Mouse (Mus musculus) kidney, embryonic 16.5 days (tissue): Measurements from ENCODE around the gene Mettl25. TPM values are rescaled to one million over a fixed set of nuclear protein-coding genes. Genes with fewer than 3 reads are reported as not detected.
A peak's percentile ranks its signal among the peaks of the same experiment; 100 is the strongest.

Experiments
- ATAC-seq: fragments of 200-750 bp; cut with Nextera tagmentation; 2 replicates; pipeline ENCODE4 v1.8.0; 2017; ENCODE audit warnings: moderate TSS enrichment; ENCODE audit not compliant: low FRiP score, low TSS enrichment
- H3K27ac ChIP-seq: fragments of 300-500 bp; sonication (generic); 2 replicates; pipeline ENCODE4 v1.5.1; 2014; ENCODE audit warnings: low read length
- H3K27me3 ChIP-seq: fragments of 300-500 bp; sonication (generic); 2 replicates; pipeline ENCODE4 v1.6.1; 2014; ENCODE audit warnings: low read length, control low read depth, mixed read lengths; ENCODE audit not compliant: insufficient read depth
- H3K36me3 ChIP-seq: fragments of 300-500 bp; sonication (generic); 2 replicates; pipeline ENCODE4 v1.6.1; 2014; ENCODE audit warnings: low read length, control low read depth, mixed read lengths; ENCODE audit not compliant: insufficient read depth
- H3K4me1 ChIP-seq: fragments of 300-500 bp; sonication (generic); 2 replicates; pipeline ENCODE4 v1.6.1; 2014; ENCODE audit warnings: low read length, control low read depth, mixed read lengths; ENCODE audit not compliant: insufficient read depth
- H3K4me2 ChIP-seq: fragments of 300-500 bp; sonication (generic); replicated peaks from 2 replicates; pipeline ENCODE4 v1.6.1; 2014; ENCODE audit warnings: low read depth, low read length
- H3K4me3 ChIP-seq: fragments of 300-500 bp; sonication (generic); 2 replicates; pipeline ENCODE4 v1.5.1; 2014; ENCODE audit warnings: mild to moderate bottlenecking, low read length
- H3K9ac ChIP-seq: fragments of 300-500 bp; sonication (generic); replicated peaks from 2 replicates; pipeline ENCODE4 v1.6.1; 2014; ENCODE audit warnings: low read length
- H3K9me3 ChIP-seq: fragments of 300-500 bp; sonication (generic); 2 replicates; pipeline ENCODE4 v1.6.1; 2016; ENCODE audit warnings: low read length, control low read depth
- WGBS: fragments of 180-500 bp; shearing (Covaris S2); extraction: QIAGEN DNeasy Blood & Tissue Kit; methylation state at CpG from one replicate; pipeline ENCODE4 v1.1.7; 2014; 5-methylcytosine and 5-hydroxymethylcytosine counted together
- polyA plus RNA-seq: library from polyadenylated mRNA; unstranded; fragments of >200 nt; fragmentation: Nextera tagmentation; extraction: Ambion mirVana; gene quantifications from 2 replicates; pipeline ENCODE4 v1.2.1, GENCODE M21; 2015

The Mettl25 gene
- polyA plus RNA-seq, 1 experiment from 2014 or later = 13.7 TPM

DNA sequence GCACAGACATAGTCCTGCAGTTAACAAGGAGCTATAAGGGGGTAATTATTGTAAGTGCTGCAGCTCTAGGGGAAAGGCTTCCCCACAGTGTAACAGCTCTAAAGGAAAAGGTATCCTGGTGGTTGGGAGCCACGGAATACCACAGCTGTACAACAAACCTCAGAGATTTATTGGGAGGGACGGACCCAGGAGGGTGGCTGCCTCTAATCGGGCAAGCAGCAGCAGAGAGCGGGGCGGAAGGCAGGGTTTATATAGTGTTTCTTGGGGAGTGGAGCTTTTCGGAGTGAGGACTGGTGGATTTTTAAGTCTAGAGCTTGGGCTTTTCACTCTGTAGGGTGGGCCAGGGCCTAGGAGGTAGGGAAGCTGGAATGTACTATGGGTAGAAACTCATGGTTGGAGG, 40.0 kb downstream of the Mettl25 start:
- Histone ChIP-seq H3K4me2 (no peak overlapping the region), H3K4me1 (no peaks in the 10 kb centered on the region), H3K36me3 (no peaks in the 10 kb centered on the region), H3K27ac (no peak overlapping the region), H3K9me3 (no peaks in the 10 kb centered on the region), H3K27me3 (no peaks in the 10 kb centered on the region), H3K4me3 (no peak overlapping the region), H3K9ac (no peak overlapping the region)
- WGBS = 40% methylated on average over 6 of the region's 6 CpGs
- ATAC-seq = peak; percentile 39; the same call in 1 of the 2 replicates

- Histone ChIP-seq H3K4me3 (no peak overlapping the region), H3K36me3 (0 out of 2 replicates have a peak, but pooled peaks cover 4% of the 10 kb centered on the region), H3K4me2 (no peak overlapping the region), H3K27me3 (no peaks in the 10 kb centered on the region), H3K9ac (no peak overlapping the region), H3K27ac (no peak overlapping the region), H3K4me1 (no peaks in the 10 kb centered on the region), H3K9me3 (no peaks in the 10 kb centered on the region)
- no peak; the same call in 1 of the 2 replicates for ATAC-seq
- 62% methylated on average over 8 of the region's 8 CpGs for WGBS
Measured at GRCm38 (mm10) chr10:105797250-105797924, 43.8 kb downstream of the Mettl25 start.

DNA sequence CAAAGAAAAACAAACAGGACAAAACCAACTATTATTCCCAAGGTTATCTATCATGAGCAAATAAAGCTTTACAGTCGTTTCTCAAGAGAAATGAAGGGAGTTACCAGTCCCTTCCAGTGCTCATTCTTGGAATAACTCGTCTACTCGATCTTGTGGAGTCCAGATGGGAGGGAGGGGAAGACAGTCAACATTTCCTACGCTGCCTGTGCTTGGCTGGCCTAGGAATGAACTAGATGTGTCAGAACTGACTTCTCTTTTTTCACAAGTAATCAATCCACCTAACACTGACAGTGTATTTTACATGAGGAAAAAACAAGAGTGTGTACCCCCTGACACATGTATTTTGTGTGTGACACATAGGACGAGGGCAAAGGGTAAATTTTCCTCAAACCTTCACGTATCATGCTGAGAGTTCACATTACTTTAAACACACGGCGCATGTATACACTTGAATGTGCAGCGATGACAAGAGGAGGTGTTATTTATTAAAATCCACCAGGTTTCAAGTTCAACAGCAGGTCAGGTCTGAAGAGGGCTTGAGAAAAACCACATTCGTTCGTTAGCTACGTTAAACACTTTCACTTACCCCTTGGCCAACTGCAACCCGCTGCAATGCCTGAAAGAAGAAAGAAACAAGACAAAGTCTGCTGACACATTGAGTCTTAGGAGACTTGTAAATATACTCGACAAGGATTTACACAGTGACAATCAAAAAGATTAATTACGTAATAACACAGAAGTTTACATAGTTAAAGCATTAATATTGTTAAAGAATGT, 47.2 kb downstream of the Mettl25 start:
- no peak overlapping the region for H3K27ac ChIP-seq
- H3K27me3 ChIP-seq = no peaks in the 10 kb centered on the region
- 0 out of 2 replicates have a peak, but pooled peaks cover 4% of the 10 kb centered on the region for H3K36me3 ChIP-seq
- H3K9me3 ChIP-seq = no peaks in the 10 kb centered on the region
- 53% methylated on average over 15 of the region's 15 CpGs for WGBS
- H3K4me2 ChIP-seq = no peak overlapping the region
- no peak overlapping the region for H3K4me3 ChIP-seq
- no peaks in the 10 kb centered on the region for H3K4me1 ChIP-seq
- no peak for ATAC-seq
- no peak overlapping the region for H3K9ac ChIP-seq

DNA sequence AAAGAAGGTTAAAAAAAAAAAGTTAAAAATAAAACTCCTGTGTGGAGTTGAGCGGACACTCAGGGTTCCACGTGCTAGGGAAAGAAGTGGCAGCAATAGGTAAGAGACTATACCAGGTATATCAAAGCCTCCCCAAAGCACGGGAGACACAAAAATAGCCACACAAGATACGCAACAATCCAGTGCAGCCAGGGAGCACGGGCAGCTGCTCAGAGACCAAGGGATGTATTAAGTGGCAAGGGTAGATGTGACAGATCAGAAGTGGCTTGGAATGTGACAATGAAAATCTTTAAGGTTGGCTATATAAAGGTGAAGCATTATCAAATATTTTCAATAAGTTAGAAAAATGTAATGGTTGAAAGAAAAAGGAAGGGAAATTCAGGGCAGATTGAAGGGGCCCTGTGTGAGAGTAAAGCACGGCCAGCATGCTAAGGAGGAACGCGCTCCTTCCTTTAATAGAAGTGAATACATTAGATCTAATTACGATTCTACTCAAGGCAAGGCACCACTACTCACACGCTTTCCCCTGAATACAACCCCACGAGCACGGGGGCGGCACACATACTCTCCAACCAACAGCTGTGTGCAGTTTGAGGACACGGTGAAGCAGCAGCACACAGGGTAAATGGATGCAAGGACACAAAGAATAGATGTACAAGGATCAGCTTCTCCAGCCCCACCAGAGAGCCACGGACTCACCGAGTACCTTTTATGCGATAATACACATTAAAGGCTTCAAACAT, 52.3 kb downstream of the Mettl25 start:
- WGBS = 78% methylated on average over 17 of the region's 17 CpGs
- ATAC-seq = no peak
- H3K27ac ChIP-seq = no peak overlapping the region

GRCm38 (mm10) chr10:105783766-105784165, 57.4 kb downstream of the Mettl25 start:
- Histone ChIP-seq H3K9ac (no peak overlapping the region), H3K9me3 (no peaks in the 10 kb centered on the region), H3K36me3 (no peaks in the 10 kb centered on the region), H3K4me2 (no peak overlapping the region), H3K4me1 (no peaks in the 10 kb centered on the region), H3K4me3 (no peak overlapping the region), H3K27ac (no peak overlapping the region), H3K27me3 (no peaks in the 10 kb centered on the region)
- no peak for ATAC-seq
- 82% methylated on average over 8 of the region's 8 CpGs for WGBS

More for the DNA sequence above, 52.3 kb downstream of the Mettl25 start:
- H3K4me3 ChIP-seq = no peak overlapping the region
- no peaks in the 10 kb centered on the region for H3K4me1 ChIP-seq
- no peak overlapping the region for H3K9ac ChIP-seq
- no peak overlapping the region for H3K4me2 ChIP-seq
- H3K36me3 ChIP-seq = no peaks in the 10 kb centered on the region
- no peaks in the 10 kb centered on the region for H3K9me3 ChIP-seq
- no peaks in the 10 kb centered on the region for H3K27me3 ChIP-seq

DNA sequence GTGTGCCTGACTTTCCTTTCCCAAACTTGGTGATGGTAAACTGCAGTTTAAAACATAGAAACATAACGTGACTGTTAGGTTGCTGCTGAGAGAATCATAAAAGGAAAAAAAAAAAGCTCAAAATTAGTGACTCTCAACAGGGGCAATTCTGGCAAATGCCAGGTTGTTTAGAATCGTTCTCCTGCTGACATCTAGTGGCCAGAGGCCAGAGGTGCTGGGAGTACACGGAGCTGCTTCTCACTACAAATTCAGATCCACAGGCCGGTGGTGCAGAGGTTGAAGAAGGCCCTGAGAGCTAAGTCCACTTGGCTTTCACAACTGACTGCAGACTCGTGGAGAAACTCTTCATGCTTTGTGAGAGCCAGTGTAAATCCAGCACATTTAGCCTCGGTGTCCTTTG, 66.8 kb downstream of the Mettl25 start:
- ATAC-seq = peak; percentile 86
- Histone ChIP-seq H3K9ac (no peak overlapping the region), H3K27me3 (no peaks in the 10 kb centered on the region), H3K4me2 (no peak overlapping the region), H3K9me3 (no peaks in the 10 kb centered on the region), H3K36me3 (no peaks in the 10 kb centered on the region), H3K4me3 (no peak overlapping the region), H3K27ac (no peak overlapping the region), H3K4me1 (no peaks in the 10 kb centered on the region)
- 11% methylated on average over 6 of the region's 6 CpGs for WGBS

DNA sequence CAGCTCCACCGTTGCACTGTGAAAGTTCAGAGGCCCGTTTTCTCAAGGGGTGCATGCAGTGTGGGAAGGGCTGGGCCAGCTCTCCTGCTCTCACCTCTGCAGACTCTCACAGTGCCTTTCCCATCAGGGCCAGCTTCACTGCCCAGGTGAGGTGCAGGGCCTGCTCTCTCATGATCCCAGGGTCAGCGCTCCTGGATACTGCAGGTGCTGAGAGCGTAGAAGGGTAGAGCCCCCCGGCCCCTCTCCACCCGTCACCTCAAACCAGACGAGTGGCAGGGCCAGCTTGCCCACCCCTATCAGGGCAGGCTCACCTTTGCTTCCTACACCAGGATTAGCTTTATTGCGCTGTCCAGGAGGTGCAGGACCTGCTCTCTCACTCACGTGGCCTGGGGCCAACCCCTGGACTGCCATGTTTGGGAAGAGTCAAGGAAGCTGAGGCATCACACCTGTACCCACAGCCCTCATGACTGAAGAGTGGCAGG, 68.3 kb downstream of the Mettl25 start:
- H3K4me3 ChIP-seq = no peak overlapping the region
- ATAC-seq = 0 out of 2 replicates have a peak, but pooled peaks have one; percentile 61
- no peak overlapping the region for H3K27ac ChIP-seq
- no peak overlapping the region for H3K4me2 ChIP-seq
- no peaks in the 10 kb centered on the region for H3K36me3 ChIP-seq
- no peaks in the 10 kb centered on the region for H3K9me3 ChIP-seq
- WGBS = 85% methylated on average over 9 of the region's 9 CpGs
- no peaks in the 10 kb centered on the region for H3K4me1 ChIP-seq
- H3K9ac ChIP-seq = no peak overlapping the region
- H3K27me3 ChIP-seq = no peaks in the 10 kb centered on the region

DNA sequence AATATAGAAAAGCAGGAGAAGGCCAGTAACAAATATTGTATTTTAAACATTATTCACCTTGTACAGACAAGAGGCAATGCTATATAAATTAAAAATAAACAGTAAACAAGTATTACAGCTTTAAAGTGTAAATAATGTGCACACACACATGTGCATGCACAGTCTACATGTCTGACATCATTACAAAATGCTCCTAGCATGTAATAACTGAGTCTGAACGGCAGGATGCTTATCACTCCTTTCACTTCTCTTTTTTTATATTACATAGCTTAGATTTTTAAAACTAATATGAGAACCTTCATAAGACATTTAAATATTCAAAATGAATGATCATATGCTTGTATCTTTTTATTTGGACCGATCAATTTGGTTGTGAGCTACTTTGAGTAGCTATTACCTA, 77.2 kb downstream of the Mettl25 start:
- 85% methylated on average over 2 of the region's 2 CpGs for WGBS
- Histone ChIP-seq H3K4me1 (no peaks in the 10 kb centered on the region), H3K36me3 (no peaks in the 10 kb centered on the region), H3K27me3 (no peaks in the 10 kb centered on the region), H3K9me3 (no peaks in the 10 kb centered on the region), H3K27ac (no peak overlapping the region), H3K4me2 (no peak overlapping the region), H3K4me3 (no peak overlapping the region), H3K9ac (no peak overlapping the region)
- no peak for ATAC-seq

DNA sequence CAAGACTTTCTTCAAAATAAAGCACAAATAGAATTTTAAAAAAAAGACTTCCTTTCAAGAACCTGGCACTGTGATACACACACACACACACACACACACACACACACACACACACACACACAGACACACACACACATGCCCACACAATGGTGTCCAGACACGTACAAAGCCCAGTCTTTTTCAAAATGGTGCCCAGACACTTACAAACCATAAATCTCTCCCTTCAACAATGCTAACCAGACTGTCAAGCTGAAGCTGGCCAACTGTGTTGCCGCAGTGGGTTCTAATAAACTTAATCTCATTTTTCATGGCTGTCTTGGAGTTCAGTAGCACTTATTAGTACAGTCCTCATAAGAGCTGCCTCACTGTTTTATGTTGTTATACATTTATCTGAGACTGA, 80.7 kb downstream of the Mettl25 start:
- Histone ChIP-seq H3K36me3 (no peaks in the 10 kb centered on the region), H3K4me3 (no peak overlapping the region), H3K27ac (no peak overlapping the region), H3K4me1 (no peaks in the 10 kb centered on the region), H3K9ac (no peak overlapping the region), H3K4me2 (no peak overlapping the region), H3K27me3 (no peaks in the 10 kb centered on the region), H3K9me3 (no peaks in the 10 kb centered on the region)
- ATAC-seq = no peak
- WGBS = 49% methylated on average over 2 of the region's 2 CpGs
